Mouse (Mus musculus): ENCODE measurements at regions not wholly inside any gene's neighbourhood (a gene's known extent, or its start where the extent isn't known, plus 50 kb on each side); places are given as distances from the start of the nearest gene placed in this dataset.

- TF ChIP-seq CTCF (IDR thresholded peaks at IDR 0.05; ENCODE audit: borderline replicate concordance, insufficient read depth, low read length) (no peak), POLR2A (IDR thresholded peaks at IDR 0.05; ENCODE audit: low read depth, low read length) (no peak)
Measured at GRCm38 (mm10) chr3:21843292-21843852, 233.1 kb upstream of the Tbl1xr1 start.

Data from embryonic fibroblast, embryonic 13.5 days (primary cell).